Mouse (Mus musculus) colon, adult 2 months (tissue): ENCODE data around the gene Dennd4b. TPM values are rescaled to one million over a fixed set of nuclear protein-coding genes. Genes with fewer than 3 reads are reported as not detected.

Experiments
- polyA plus RNA-seq: library from polyadenylated mRNA; depleted of rRNA; stranded (reverse); fragments of >200 nt; gene quantifications from 2 replicates; pipeline ENCODE4 v1.2.3, GENCODE M21; 2012; rRNA removed

The Dennd4b gene
- polyA plus RNA-seq = 11.9 and 15.7 TPM in 2 replicates

GRCm38 (mm10) chr3:90265034-90265931 lies at the start of gene Dennd4b:
Gene Dennd4b (plus strand): TSS chr3:90265185.

DNA sequence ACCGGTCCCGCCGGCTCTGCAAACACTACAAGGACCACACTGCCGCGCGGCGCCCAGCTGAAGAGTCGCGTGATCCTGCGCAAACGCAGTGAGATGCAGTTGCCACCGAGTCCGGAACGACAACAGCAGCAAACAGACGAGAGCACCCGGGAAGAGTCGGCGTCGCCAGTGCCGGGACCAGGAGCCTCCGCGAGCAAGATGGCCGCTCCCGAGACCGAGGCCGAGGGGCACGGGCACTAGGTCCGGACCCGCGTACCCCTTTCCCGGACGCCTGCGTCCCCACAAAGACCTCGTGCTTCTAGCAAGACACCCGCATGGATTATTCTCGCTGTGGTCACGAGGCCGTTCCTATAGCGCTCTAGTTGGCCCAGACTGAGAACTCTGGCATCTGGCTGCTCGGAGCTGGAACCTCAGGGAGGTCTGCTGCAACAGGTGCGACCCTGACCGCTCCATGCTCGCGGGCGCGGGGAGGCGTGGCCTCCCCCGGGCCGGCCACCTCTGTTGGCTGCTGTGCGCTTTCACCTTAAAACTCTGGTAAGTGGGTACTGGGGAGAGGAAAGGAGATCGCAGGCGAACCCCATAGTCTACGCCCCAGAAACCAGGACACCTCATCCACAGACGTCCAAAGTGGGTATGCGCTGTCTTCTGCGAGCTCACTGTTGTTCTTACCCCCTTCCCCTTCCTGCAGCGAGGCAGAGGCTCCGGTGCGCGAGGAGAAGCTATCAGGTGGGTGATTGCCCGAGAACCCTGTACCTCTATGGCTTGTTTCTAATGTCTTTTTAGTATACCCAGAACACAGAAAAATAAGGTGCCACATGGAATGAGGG lies 33.3 kb upstream of the Dennd4b start, which contains the start of gene Jtb:
TSS of gene Jtb (plus strand) at position 91 of the 827 bp plus-strand sequence.

GRCm38 (mm10) chr3:90242984-90243775 lies 21.8 kb upstream of the Dennd4b start, which contains the start of gene Creb3l4:
Gene Creb3l4 (minus strand): TSS chr3:90243512.

DNA sequence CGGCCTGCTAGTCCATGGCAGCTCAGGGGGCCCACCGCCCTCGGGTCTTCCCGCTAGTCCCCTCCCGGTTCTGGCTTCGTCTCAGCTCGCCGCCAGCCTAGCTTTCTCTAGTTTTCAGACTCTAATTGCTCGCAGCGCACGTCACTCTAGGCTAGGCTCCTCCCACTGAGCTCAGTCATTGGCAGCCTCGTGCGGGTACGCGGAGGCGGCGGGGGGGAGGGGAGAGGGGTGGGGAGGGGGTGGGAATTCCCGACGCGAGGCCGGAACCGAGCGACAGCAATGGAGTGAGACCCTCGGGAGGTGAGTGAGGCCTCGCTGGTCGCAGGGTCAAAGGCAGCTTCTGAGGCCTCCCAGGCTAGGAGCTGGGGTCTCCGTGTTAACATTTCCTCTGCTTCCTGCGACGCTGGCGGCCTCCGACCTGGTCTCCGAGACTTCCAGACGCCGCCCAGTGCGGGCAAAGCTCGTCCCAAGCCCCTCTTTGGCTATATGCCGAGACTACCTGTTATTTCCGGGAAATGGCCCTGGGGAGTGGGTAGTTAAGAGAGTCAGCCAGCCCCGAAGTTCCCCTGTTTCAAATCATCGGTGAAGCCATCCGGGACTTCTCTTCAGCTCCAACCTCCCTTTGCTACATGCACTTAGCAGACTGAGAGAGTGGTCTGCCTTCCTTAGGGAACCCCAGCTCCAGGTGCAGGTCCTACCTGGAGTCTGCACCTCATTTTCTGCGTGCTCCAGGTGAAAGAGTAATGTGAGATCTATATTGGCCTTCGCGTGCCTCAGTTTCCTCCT lies 16.8 kb upstream of the Dennd4b start, which contains the start of gene Slc39a1:
TSS of gene Slc39a1 (plus strand) at position 213 of the 786 bp plus-strand sequence.

DNA sequence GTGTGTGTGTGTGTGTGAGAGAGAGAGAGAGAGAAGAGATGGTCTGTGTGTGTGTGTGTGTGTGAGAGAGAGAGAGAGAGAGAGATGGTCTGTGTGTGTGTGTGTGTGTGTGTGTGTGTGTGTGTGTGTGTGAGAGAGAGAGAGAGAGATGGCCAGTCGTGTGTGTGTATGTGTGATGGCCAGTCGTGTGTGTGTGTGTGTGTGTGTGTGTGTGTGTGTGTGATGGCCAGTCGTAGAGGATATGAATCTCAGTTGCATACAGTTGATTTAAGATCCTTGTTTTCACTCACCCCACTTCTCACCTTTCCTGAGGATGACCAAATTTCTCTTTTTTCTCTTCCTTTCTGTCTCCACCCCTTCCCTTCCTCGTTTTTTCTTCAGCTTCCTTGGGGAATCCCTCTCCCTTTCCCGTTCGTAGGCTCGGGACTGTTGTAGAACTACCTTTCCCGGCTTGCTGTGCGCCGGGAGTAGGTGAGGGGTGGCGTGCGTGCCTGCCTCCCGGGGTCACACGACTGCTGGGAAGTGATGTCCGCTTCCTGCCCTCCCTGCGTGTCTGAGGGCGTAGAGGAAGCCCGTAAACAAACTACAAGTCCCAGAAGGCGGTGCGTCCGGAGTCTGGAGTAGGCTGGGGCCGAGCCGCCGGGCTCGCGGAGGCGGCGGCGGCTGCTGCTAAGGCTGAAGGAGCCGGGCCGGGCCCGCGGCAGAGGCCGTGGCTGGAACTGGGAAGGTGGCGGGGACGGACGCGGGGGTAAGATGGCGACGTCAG lies 11.1 kb upstream of the Dennd4b start, which contains the start of gene Crtc2:
TSS of gene Crtc2 (plus strand) at position 511 of the 766 bp plus-strand sequence.

GRCm38 (mm10) chr3:90292345-90293275 lies 27.6 kb downstream of the Dennd4b start, which contains the start of gene Gatad2b:
Gene Gatad2b (plus strand): TSS chr3:90293178.

Other genes with a start within 250 kb of the Dennd4b start
- gene 4933434E20Rik, start 213.5 kb upstream of the Dennd4b start, polyA plus RNA-seq = 16.8 and 21.8 TPM in 2 replicates
- gene Ubap2l, start 212.6 kb upstream of the Dennd4b start, polyA plus RNA-seq = 64.1 and 73.2 TPM in 2 replicates
- 88.0 and 102 TPM in 2 replicates for gene Tpm3, start 192.5 kb upstream of the Dennd4b start, polyA plus RNA-seq
- gene Nup210l, start 161.1 kb upstream of the Dennd4b start, polyA plus RNA-seq = 0.16 and 0.33 TPM in 2 replicates
- gene Rps27, start 51.5 kb upstream of the Dennd4b start, polyA plus RNA-seq = 535 and 754 TPM in 2 replicates
- gene Rab13, start 51.5 kb upstream of the Dennd4b start, polyA plus RNA-seq = 6.4 and 7.3 TPM in 2 replicates
- gene Jtb, start 33.6 kb upstream of the Dennd4b start, polyA plus RNA-seq = 106 and 118 TPM in 2 replicates
- gene Creb3l4, start 21.7 kb upstream of the Dennd4b start, polyA plus RNA-seq = 37.6 and 37.8 TPM in 2 replicates
- gene Slc39a1, start 17.0 kb upstream of the Dennd4b start, polyA plus RNA-seq = 111 and 113 TPM in 2 replicates
- gene Crtc2, start 11.0 kb upstream of the Dennd4b start, polyA plus RNA-seq = 39.7 and 47.5 TPM in 2 replicates
- gene Gatad2b, start 28.0 kb downstream of the Dennd4b start, polyA plus RNA-seq = 12.9 and 16.4 TPM in 2 replicates
- 11.7 and 12.2 TPM in 2 replicates for gene Slc27a3, start 124.8 kb downstream of the Dennd4b start, polyA plus RNA-seq
- gene Ints3, start 168.4 kb downstream of the Dennd4b start, polyA plus RNA-seq = 24.1 and 28.2 TPM in 2 replicates
- 7.2 and 7.4 TPM in 2 replicates for gene Npr1, start 200.7 kb downstream of the Dennd4b start, polyA plus RNA-seq
- gene Ilf2, start 210.9 kb downstream of the Dennd4b start, polyA plus RNA-seq = 10.1 and 10.5 TPM in 2 replicates
- gene Snapin, start 225.8 kb downstream of the Dennd4b start, polyA plus RNA-seq = 14.8 and 15.0 TPM in 2 replicates
- gene Chtop, start 244.3 kb downstream of the Dennd4b start, polyA plus RNA-seq = 29.8 and 34.1 TPM in 2 replicates
- 199 and 230 TPM in 2 replicates for gene S100a1, start 249.2 kb downstream of the Dennd4b start, polyA plus RNA-seq
- 61.5 and 65.1 TPM in 2 replicates for gene S100a13, start 249.2 kb downstream of the Dennd4b start, polyA plus RNA-seq